Mouse (Mus musculus): ENCODE results near the gene Scgb2b11.
"Not testable (repeated sequence)": the region's sequence is repeated elsewhere in the genome, so short reads cannot be mapped to it uniquely, and the experiment has no call there.

Gene Scgb2b11

DNA sequence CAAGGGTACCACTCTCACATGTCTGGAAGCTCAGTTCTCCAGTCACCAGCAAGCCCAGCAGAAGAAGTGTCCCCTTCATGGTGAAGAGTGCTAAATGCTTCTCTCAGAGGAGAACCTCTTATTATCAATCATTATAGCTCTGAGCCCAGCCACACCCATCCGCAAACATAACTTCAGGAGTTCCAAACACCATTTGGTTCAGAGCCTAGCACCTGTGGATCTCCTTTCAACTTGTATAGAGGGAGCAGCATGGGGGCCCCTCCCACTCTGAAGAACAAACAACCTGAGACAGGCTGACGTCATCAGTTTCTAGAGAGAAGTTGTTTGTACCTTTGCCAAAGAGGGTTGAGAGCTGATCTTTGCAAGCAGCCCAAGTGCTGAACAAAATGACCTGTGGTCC is at the start of gene Scgb2b11:
Gene Scgb2b11, minus strand, starts transcription at position 101 of the 400 bp plus-strand sequence.
- not testable (repeated sequence) for DNase-seq

GRCm38 (mm10) chr7:32222540-32222939 is 11.6 kb upstream of the Scgb2b11 start, which contains the start of gene Scgb1b11:
Gene Scgb1b11, plus strand, starts transcription at chr7:32222840.
- DNase-seq = not testable (repeated sequence)
